Mouse (Mus musculus) heart, postnatal 25 days (tissue): Measurements from ENCODE around the gene Rbfox2. TPM values are rescaled to one million over a fixed set of nuclear protein-coding genes. Genes with fewer than 3 reads are reported as not detected.

ENCODE experiments used
- DNase-seq: peaks from one replicate; pipeline ENCODE4 v3.0.0; 2022; ENCODE audit warnings: low spot score
- intact Hi-C: fragments of 180-260 bp; cut with DNase I; formaldehyde crosslinking; loops from one replicate; pipeline ENCODE4 v1.15.1; 2025
- total RNA-seq, 2 experiments: library from RNA; stranded (reverse); gene quantifications; 2 replicates each; pipeline ENCODE4 v1.2.3; 2021

Gene Rbfox2
- total RNA-seq, 2 experiments from 2014 or later = 111 to 117 TPM

GRCm38 (mm10) chr15:77212818-77213217 is 94.0 kb downstream of the Rbfox2 start:
- intact Hi-C loops = no loop called here

GRCm38 (mm10) chr15:77212217-77212757 is 94.5 kb downstream of the Rbfox2 start:
- DNase-seq = no peak
- intact Hi-C loops = no loop called here

More at GRCm38 (mm10) chr15:77212818-77213217, 94.0 kb downstream of the Rbfox2 start:
- DNase-seq = peak; percentile 8

GRCm38 (mm10) chr15:77206996-77207395 is 99.8 kb downstream of the Rbfox2 start:
- DNase-seq = no peak
- intact Hi-C loops = no loop called here

- no peak for DNase-seq
- intact Hi-C loops = no loop called here
Measured at GRCm38 (mm10) chr15:77204951-77205350, 101.9 kb downstream of the Rbfox2 start.

- intact Hi-C loops = no loop called here
- no peak for DNase-seq
Measured at GRCm38 (mm10) chr15:77203255-77203981, 103.4 kb downstream of the Rbfox2 start.

- DNase-seq = no peak
- intact Hi-C loops = no loop called here
Measured at GRCm38 (mm10) chr15:77202881-77203254, 103.9 kb downstream of the Rbfox2 start.

GRCm38 (mm10) chr15:77202223-77202622 is 104.6 kb downstream of the Rbfox2 start:
- peak; percentile 58 for DNase-seq
- intact Hi-C loops = no loop called here

GRCm38 (mm10) chr15:77196827-77197226 is 110.0 kb downstream of the Rbfox2 start:
- DNase-seq = peak; percentile 65
- intact Hi-C loops = no loop called here

- no peak for DNase-seq
- intact Hi-C loops = no loop called here
Measured at GRCm38 (mm10) chr15:77196001-77196400, 110.8 kb downstream of the Rbfox2 start.

- DNase-seq = peak; percentile 12
- intact Hi-C loops = no loop called here
Measured at GRCm38 (mm10) chr15:77192154-77192935, 114.5 kb downstream of the Rbfox2 start.

GRCm38 (mm10) chr15:77186096-77186495 is 120.7 kb downstream of the Rbfox2 start:
- intact Hi-C loops = no loop called here

GRCm38 (mm10) chr15:77185614-77186013 is 121.2 kb downstream of the Rbfox2 start:
- peak; percentile 23 for DNase-seq
- intact Hi-C loops = no loop called here

More at GRCm38 (mm10) chr15:77186096-77186495, 120.7 kb downstream of the Rbfox2 start:
- DNase-seq = no peak

GRCm38 (mm10) chr15:77182800-77183199 is 124.0 kb downstream of the Rbfox2 start:
- DNase-seq = no peak
- intact Hi-C loops = no loop called here

GRCm38 (mm10) chr15:77174018-77174417 is 132.8 kb downstream of the Rbfox2 start:
- no peak for DNase-seq
- intact Hi-C loops = no loop called here

- DNase-seq = no peak
- intact Hi-C loops = no loop called here
Measured at GRCm38 (mm10) chr15:77172414-77172813, 134.4 kb downstream of the Rbfox2 start.

- intact Hi-C loops = no loop called here
- DNase-seq = no peak
Measured at GRCm38 (mm10) chr15:77168781-77169180, 138.0 kb downstream of the Rbfox2 start.

- no peak for DNase-seq
- intact Hi-C loops = no loop called here
Measured at GRCm38 (mm10) chr15:77166225-77166732, 140.5 kb downstream of the Rbfox2 start.

- intact Hi-C loops = no loop called here
- no peak for DNase-seq
Measured at GRCm38 (mm10) chr15:77163336-77163735, 143.5 kb downstream of the Rbfox2 start.

GRCm38 (mm10) chr15:77162931-77163330 is 143.9 kb downstream of the Rbfox2 start:
- DNase-seq = no peak
- intact Hi-C loops = no loop called here

- DNase-seq = no peak
- intact Hi-C loops = no loop called here
Measured at GRCm38 (mm10) chr15:77161382-77161781, 145.4 kb downstream of the Rbfox2 start.

- intact Hi-C loops = no loop called here
- no peak for DNase-seq
Measured at GRCm38 (mm10) chr15:77160848-77161247, 146.0 kb downstream of the Rbfox2 start.
